Mouse (Mus musculus): ENCODE measurements around the gene Lrrfip2.

GRCm38 (mm10) chr9:111093094-111093493 is 24.3 kb upstream of the Lrrfip2 start:
- no peak for TF ChIP-seq EP300 (IDR thresholded peaks at IDR 0.05; ENCODE audit: low read depth)
- TF ChIP-seq CTCF (IDR thresholded peaks at IDR 0.05; ENCODE audit: low read depth): peak; percentile 89
